Mouse (Mus musculus) embryonic facial prominence, embryonic 12.5 days (tissue): ENCODE results near the gene Mcu. TPM values are rescaled to one million over a fixed set of nuclear protein-coding genes. Genes with fewer than 3 reads are reported as not detected.

Source experiments
- ATAC-seq: fragments of 200-750 bp; cut with Nextera tagmentation; 2 replicates; pipeline ENCODE4 v1.8.0; 2017; ENCODE audit not compliant: insufficient number of reproducible peaks, insufficient read depth, low FRiP score, low TSS enrichment
- H3K27ac ChIP-seq: fragments of 300-500 bp; sonication (generic); 2 replicates; pipeline ENCODE4 v1.5.1; 2016; ENCODE audit warnings: mild to moderate bottlenecking
- H3K27me3 ChIP-seq: fragments of 300-500 bp; sonication (generic); 2 replicates; pipeline ENCODE4 v1.6.1; 2016; ENCODE audit warnings: mild to moderate bottlenecking, moderate library complexity
- H3K36me3 ChIP-seq: fragments of 300-500 bp; sonication (generic); 2 replicates; pipeline ENCODE4 v1.6.1; 2016; ENCODE audit warnings: mild to moderate bottlenecking
- H3K4me1 ChIP-seq: fragments of 300-500 bp; sonication (generic); 2 replicates; pipeline ENCODE4 v1.6.1; 2016
- H3K4me2 ChIP-seq: fragments of 300-500 bp; sonication (generic); replicated peaks from 2 replicates; pipeline ENCODE4 v1.6.1; 2016; ENCODE audit warnings: mild to moderate bottlenecking, moderate library complexity
- H3K4me3 ChIP-seq: fragments of 300-500 bp; sonication (generic); 2 replicates; pipeline ENCODE4 v1.5.1; 2016; ENCODE audit warnings: mild to moderate bottlenecking
- H3K9ac ChIP-seq: fragments of 300-500 bp; sonication (generic); 2 replicates; pipeline ENCODE4 v1.6.1; 2016; ENCODE audit warnings: mild to moderate bottlenecking, moderate library complexity
- H3K9me3 ChIP-seq: fragments of 300-500 bp; sonication (generic); 2 replicates; pipeline ENCODE4 v1.6.1; 2016; ENCODE audit warnings: mild to moderate bottlenecking, moderate library complexity
- WGBS: fragments of 180-500 bp; shearing (Covaris S2); methylation state at CpG from one replicate; pipeline ENCODE4 v1.1.7; 2016; 5-methylcytosine and 5-hydroxymethylcytosine counted together
- polyA plus RNA-seq: library from polyadenylated mRNA; unstranded; fragments of >200 nt; fragmentation: Nextera tagmentation; extraction: Ambion mirVana; gene quantifications from 2 replicates; pipeline ENCODE4 v1.2.1, GENCODE M21; 2016

Mcu gene
- polyA plus RNA-seq, 1 experiment from 2014 or later: 32.8 TPM

DNA sequence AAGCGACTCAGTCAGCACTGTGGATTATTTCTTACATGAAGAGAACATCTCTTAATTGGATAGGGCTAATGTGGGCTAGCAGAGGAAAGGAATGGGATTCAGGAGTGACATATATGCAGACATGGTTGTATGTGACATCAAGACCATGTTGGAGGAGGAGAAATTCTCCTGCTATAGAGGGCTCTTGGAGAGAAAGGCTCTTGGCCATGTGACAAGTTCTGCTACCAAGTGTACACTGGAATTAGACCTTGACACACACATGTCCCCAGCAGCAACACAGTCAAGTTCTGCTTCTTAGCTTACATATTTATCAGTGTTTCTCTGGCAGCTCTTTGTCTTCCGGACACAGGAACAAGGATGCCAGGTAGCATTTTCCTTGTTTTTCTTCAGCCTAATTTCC is 129.1 kb downstream of the Mcu start:
- Histone ChIP-seq H3K4me3 (no peak overlapping the region), H3K4me1 (no peaks in the 10 kb centered on the region), H3K4me2 (no peak overlapping the region), H3K27ac (no peak overlapping the region), H3K36me3 (no peaks in the 10 kb centered on the region), H3K9ac (no peak overlapping the region), H3K27me3 (no peaks in the 10 kb centered on the region), H3K9me3 (peaks cover 15% of the 10 kb centered on the region)
- 85% methylated on average over 2 of the region's 2 CpGs for WGBS
- ATAC-seq: no peak

DNA sequence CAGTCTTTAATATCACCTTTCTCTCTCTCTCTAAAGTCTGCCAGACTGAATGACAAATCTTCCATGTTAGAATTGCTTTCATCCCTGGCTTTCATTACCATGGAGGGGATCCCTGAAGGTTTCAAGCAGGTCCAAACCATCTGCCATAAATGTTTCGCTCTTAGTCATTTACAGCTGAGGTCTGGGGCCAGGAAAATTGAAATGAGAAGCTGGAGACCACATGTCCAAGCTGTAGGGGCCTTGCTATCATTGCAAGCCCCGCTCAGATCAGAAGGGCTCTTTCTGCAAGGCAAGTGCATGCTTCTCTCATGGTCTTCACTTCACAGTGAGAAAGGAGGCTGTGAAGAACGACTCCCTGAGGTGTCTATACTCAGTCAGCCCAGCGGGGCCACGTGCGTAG is 132.2 kb downstream of the Mcu start:
- Histone ChIP-seq H3K4me2 (no peak overlapping the region), H3K9ac (no peak overlapping the region), H3K4me3 (no peak overlapping the region), H3K27ac (no peak overlapping the region), H3K9me3 (0 out of 2 replicates have a peak, but pooled peaks cover 2% of the 10 kb centered on the region), H3K27me3 (no peaks in the 10 kb centered on the region), H3K4me1 (no peaks in the 10 kb centered on the region), H3K36me3 (no peaks in the 10 kb centered on the region)
- 69% methylated on average over 6 of the region's 6 CpGs for WGBS
- ATAC-seq: no peak

DNA sequence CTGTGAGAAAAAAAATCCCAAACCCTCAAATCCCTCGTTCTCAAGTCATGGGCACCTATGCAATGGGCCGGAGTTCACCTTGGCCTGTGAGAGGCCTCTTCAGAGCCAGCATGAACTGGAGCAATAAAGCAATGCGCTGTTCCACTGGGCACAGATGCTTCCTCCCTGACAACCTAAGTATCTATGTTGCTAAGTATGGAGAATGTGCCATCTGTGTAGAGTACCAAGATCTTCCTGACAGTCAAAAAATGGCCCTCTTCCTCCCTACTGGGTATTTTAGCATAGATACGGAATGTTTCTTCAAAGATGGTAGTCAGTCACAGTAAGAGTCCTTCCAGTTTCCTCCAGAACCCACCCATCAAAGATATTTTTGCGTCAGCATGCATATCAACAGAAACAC is 135.1 kb downstream of the Mcu start:
- no peak overlapping the region for H3K4me3 ChIP-seq
- H3K36me3 ChIP-seq: no peaks in the 10 kb centered on the region
- whole genome bisulfite sequencing: 96% methylated on average over 5 of the region's 5 CpGs
- no peak overlapping the region for H3K4me2 ChIP-seq
- no peak for ATAC-seq
- no peaks in the 10 kb centered on the region for H3K27me3 ChIP-seq
- peaks cover 4% of the 10 kb centered on the region; the same call in 1 of the 2 replicates for H3K9me3 ChIP-seq
- H3K9ac ChIP-seq: no peak overlapping the region
- H3K27ac ChIP-seq: no peak overlapping the region
- no peaks in the 10 kb centered on the region for H3K4me1 ChIP-seq

DNA sequence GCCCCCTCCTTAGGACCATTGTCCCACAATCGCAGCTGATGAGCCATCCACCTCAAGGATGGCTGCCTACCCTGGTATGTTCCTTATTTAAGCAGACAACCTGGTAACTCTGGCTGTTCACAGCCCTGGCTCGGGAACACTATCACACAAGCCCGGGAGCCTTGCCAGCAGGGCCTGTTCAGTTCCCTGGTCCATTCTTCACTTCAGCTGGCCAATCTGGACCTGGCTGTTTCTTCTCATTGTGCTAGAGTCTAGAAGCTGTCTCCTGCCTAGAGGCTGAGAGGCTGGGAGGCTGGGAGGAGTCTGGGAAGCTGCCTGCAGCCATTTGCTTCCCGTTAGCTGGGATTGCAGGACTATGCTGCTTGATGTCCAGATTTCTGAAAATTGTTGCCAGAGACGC is 146.0 kb downstream of the Mcu start:
- WGBS: 56% methylated on average over 5 of the region's 5 CpGs
- Histone ChIP-seq H3K9ac (no peak overlapping the region), H3K9me3 (no peaks in the 10 kb centered on the region), H3K36me3 (no peaks in the 10 kb centered on the region), H3K4me1 (peaks cover 13% of the 10 kb centered on the region), H3K4me3 (no peak overlapping the region), H3K4me2 (no peak overlapping the region), H3K27ac (no peak overlapping the region), H3K27me3 (no peaks in the 10 kb centered on the region)
- no peak for ATAC-seq

DNA sequence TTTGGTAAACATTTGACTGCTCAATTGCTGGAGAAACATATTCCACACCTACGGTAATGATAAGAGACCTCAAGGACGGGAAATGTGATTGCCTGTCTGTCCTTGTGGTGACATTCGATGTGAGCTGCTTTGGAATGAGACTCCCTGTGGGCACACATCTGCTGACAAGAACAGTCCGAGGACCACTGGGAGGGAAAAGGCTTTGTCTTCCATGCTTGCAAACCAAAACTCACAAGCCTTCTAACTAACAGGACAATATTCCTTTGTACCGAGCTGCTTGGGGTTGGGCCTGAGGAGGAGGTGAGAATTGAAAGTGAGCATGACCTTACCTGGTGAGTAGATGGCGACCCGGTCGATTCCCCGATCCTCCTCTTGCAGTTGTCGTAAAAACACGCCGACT is 149.2 kb downstream of the Mcu start:
- Histone ChIP-seq H3K9me3 (no peaks in the 10 kb centered on the region), H3K9ac (no peak overlapping the region), H3K36me3 (no peaks in the 10 kb centered on the region), H3K27ac (no peak overlapping the region), H3K4me3 (no peak overlapping the region), H3K4me2 (no peak overlapping the region), H3K27me3 (no peaks in the 10 kb centered on the region), H3K4me1 (peaks cover 13% of the 10 kb centered on the region)
- no peak for ATAC-seq
- 84% methylated on average over 12 of the region's 12 CpGs for WGBS

DNA sequence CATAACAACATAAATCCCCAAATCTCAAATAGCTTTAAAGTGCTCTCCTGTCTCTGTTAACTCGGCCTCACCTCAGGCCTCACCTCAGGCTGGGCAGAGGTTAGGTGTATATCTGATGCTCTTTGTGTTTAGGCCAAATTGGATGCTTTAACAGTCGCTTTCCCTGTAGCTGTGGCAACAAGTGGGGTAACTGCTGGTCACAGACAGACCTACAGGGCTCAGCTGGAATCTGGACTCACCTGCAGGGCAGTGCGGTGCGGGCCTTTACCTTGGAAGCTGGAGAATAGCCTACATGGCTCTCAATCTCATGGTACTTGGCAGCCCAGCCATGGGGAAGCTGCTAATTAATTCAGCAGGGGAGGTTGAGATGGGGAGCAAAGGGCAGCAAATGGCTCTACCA is 149.9 kb downstream of the Mcu start:
- no peak for ATAC-seq
- WGBS: 53% methylated on average over 4 of the region's 4 CpGs
- H3K27ac ChIP-seq: no peak overlapping the region
- H3K4me2 ChIP-seq: no peak overlapping the region
- H3K9me3 ChIP-seq: no peaks in the 10 kb centered on the region
- H3K4me1 ChIP-seq: peaks cover 13% of the 10 kb centered on the region
- H3K4me3 ChIP-seq: no peak overlapping the region
- no peaks in the 10 kb centered on the region for H3K36me3 ChIP-seq
- no peaks in the 10 kb centered on the region for H3K27me3 ChIP-seq
- no peak overlapping the region for H3K9ac ChIP-seq

DNA sequence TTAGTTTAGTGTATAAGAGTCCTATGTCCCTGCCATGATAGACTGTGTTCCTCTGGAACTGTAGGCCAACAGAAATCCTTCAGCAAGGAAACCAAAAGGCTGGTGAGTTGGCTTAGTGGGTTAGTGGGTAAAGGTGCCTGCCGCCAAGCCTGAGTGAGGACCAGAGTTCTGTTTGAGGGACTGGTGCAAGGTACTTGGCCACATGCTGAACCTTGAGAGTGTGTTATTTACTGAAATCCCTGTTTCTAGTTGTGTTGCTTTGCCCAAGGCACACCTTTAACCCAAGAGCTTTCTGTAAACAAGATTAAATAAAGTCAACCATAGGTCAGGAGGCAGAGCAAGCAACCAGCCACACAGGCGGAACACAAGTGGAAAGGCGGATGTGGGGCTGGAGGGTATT is 150.9 kb downstream of the Mcu start:
- Histone ChIP-seq H3K4me3 (no peak overlapping the region), H3K9me3 (no peaks in the 10 kb centered on the region), H3K4me2 (no peak overlapping the region), H3K4me1 (peaks cover 13% of the 10 kb centered on the region), H3K27ac (no peak overlapping the region), H3K36me3 (no peaks in the 10 kb centered on the region), H3K9ac (no peak overlapping the region), H3K27me3 (no peaks in the 10 kb centered on the region)
- ATAC-seq: no peak
- WGBS: 62% methylated on average over 3 of the region's 3 CpGs

DNA sequence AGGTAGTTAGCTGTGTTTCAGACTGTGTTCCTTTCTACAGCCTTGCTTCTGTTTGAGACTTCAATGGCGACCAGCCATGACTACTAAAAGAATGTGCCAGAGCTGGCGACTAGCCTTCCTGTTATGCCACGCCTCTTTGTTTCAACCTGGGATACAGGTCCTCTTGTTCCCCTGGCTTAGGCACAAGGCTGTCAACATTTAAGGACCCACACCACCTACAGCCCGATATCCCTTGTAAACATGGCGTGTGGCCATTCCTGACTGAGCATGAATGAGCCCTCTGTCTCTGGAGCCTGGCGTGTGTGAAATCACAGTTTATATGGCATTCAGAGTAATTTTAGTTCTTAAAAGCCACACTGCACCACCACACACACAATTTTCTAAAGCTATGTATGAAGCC is 154.2 kb downstream of the Mcu start:
- Histone ChIP-seq H3K27me3 (no peaks in the 10 kb centered on the region), H3K9me3 (no peaks in the 10 kb centered on the region), H3K9ac (no peak overlapping the region), H3K4me3 (no peak overlapping the region), H3K36me3 (no peaks in the 10 kb centered on the region), H3K4me1 (peaks cover 13% of the 10 kb centered on the region), H3K4me2 (no peak overlapping the region), H3K27ac (no peak overlapping the region)
- WGBS: 83% methylated on average over 6 of the region's 6 CpGs
- no peak for ATAC-seq

DNA sequence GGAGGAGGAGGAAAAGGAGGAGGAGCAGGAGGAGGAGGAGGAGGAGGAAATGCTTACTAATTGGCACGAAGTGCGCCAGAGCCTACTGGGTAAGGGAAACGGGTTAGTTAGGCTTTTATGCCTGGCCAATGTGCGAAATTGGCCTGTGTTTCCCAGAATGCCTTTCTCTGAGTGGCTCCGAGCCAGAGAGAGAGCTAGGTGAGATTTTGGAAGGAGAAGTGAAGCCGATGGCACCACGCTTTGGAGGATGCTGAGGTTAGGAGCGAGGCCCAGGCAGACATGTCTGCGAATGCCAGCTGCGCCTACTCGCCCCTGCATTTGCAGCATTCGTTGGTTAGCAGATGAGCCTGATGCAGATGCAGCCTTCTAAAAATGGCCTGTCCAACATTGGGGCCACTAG is 156.7 kb downstream of the Mcu start:
- Histone ChIP-seq H3K4me3 (no peak overlapping the region), H3K4me1 (no peaks in the 10 kb centered on the region), H3K27me3 (no peaks in the 10 kb centered on the region), H3K9me3 (no peaks in the 10 kb centered on the region), H3K36me3 (no peaks in the 10 kb centered on the region), H3K4me2 (no peak overlapping the region), H3K27ac (no peak overlapping the region), H3K9ac (no peak overlapping the region)
- ATAC-seq: no peak
- 81% methylated on average over 12 of the region's 12 CpGs for WGBS

DNA sequence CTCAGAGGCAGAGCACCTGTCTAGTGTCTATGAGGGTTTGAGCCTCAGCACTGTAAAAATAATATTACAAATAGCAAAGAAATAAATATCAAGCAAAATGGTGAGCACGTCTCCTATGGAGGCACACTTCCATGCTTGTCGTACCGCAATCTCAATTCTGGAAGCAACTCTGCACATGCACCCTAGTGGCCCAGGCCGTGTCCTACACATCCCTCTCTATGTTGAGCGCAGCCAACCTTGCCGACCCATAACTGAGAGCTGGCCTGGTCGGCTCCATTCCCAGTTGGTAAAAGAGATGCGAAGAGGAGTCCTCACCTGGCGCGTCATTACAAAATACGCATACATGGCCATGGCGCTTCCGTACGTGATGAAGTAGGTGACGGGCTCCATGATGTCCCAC is 161.9 kb downstream of the Mcu start:
- no peak overlapping the region for H3K9ac ChIP-seq
- H3K4me2 ChIP-seq: no peak overlapping the region
- 91% methylated on average over 15 of the region's 15 CpGs for WGBS
- no peaks in the 10 kb centered on the region for H3K4me1 ChIP-seq
- H3K36me3 ChIP-seq: no peaks in the 10 kb centered on the region
- no peaks in the 10 kb centered on the region for H3K9me3 ChIP-seq
- no peak for ATAC-seq
- no peaks in the 10 kb centered on the region for H3K27me3 ChIP-seq
- H3K4me3 ChIP-seq: no peak overlapping the region
- H3K27ac ChIP-seq: no peak overlapping the region

DNA sequence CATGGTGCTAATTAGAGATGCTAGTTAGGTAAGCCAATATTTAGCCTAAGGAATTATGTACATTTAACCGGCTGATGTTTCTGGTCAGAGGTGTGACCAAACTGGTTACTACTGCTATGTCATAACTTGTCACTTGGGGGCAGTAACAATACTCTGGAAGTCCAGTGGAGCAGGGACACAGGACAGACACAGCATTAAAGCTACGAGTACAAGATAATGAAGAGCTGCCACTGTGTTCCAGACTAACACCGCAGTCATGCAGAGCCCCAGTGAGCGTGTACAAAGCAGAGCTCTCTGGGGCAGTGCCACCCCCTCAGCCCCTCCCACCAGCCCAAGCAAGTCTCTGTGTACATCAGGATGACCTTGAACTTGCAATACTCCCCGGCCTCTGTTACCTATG is 164.7 kb downstream of the Mcu start:
- H3K27ac ChIP-seq: no peak overlapping the region
- no peaks in the 10 kb centered on the region for H3K9me3 ChIP-seq
- 46% methylated on average over 5 of the region's 5 CpGs for WGBS
- ATAC-seq: no peak
- H3K4me2 ChIP-seq: no peak overlapping the region
- H3K36me3 ChIP-seq: 0 out of 2 replicates have a peak, but pooled peaks cover 3% of the 10 kb centered on the region
- no peak overlapping the region for H3K4me3 ChIP-seq
- no peak overlapping the region for H3K9ac ChIP-seq
- no peaks in the 10 kb centered on the region for H3K27me3 ChIP-seq
- no peaks in the 10 kb centered on the region for H3K4me1 ChIP-seq

DNA sequence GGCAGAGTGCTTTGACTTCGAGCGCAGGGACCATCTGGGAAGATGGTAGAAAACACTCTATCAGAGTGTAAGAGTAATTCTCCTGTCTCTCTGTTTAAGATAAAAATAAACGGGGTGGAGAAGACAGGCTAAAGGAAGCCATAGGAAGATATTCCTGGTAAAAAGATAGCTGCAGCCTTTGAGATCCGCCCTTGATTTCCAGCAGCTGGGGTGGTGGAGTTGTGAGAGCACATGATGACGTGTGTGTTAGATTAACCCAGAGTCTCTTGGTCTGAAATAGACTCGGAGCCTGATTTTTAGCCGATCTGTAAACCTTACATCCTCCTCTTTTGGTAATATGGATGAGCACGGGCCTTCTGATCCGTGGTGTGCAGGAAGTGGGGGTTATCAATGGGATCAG is 168.9 kb downstream of the Mcu start:
- no peak overlapping the region for H3K4me3 ChIP-seq
- H3K27me3 ChIP-seq: no peaks in the 10 kb centered on the region
- H3K9ac ChIP-seq: no peak overlapping the region
- 61% methylated on average over 9 of the region's 9 CpGs for WGBS
- H3K4me2 ChIP-seq: no peak overlapping the region
- H3K36me3 ChIP-seq: 0 out of 2 replicates have a peak, but pooled peaks cover 3% of the 10 kb centered on the region
- H3K9me3 ChIP-seq: no peaks in the 10 kb centered on the region
- no peak overlapping the region for H3K27ac ChIP-seq
- no peak for ATAC-seq
- peaks cover 3% of the 10 kb centered on the region; the same call in 1 of the 2 replicates for H3K4me1 ChIP-seq

DNA sequence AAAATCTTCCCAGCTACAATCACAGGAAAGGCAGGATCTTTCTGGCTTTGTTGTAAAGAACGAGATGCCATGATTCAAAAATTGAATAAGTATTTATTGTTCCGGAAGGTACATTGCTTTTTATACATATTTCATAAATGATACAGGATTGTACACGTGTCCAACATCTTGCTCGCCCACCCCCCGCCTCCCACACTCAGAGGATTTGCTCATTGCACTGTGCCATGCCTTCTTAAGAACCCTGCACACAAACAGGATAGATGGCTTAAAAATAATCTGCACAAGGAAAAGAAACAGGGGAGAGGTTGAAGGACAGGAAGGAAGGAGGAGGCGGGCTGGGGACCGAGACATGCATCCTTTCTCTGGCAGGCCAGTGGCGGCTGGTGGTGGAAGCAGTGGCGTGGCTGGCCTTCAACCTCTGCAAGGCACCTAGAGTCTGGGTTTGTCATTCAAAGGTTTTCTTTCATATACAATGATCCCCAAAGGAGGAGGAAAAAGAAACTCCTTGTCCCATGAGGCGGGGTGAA is 169.5 kb downstream of the Mcu start:
- WGBS: 88% methylated on average over 10 of the region's 10 CpGs
- 0 out of 2 replicates have a peak, but pooled peaks cover 3% of the 10 kb centered on the region for H3K36me3 ChIP-seq
- H3K9me3 ChIP-seq: no peaks in the 10 kb centered on the region
- ATAC-seq: no peak
- H3K4me2 ChIP-seq: no peak overlapping the region
- no peaks in the 10 kb centered on the region for H3K27me3 ChIP-seq
- no peak overlapping the region for H3K4me3 ChIP-seq
- H3K27ac ChIP-seq: no peak overlapping the region
- H3K9ac ChIP-seq: no peak overlapping the region
- peaks cover 3% of the 10 kb centered on the region; the same call in 1 of the 2 replicates for H3K4me1 ChIP-seq
